Mouse (Mus musculus): ENCODE measurements around the gene Wdr20. TPM values are rescaled to one million over a fixed set of nuclear protein-coding genes. Genes with fewer than 3 reads are reported as not detected.
A peak's percentile ranks its signal among the peaks of the same experiment; 100 is the strongest.
"Not testable (repeated sequence)": the region's sequence is repeated elsewhere in the genome, so short reads cannot be mapped to it uniquely, and the experiment has no call there.

Gene Wdr20
- polyA plus RNA-seq, 1 experiment from 2014 or later = 23.6 TPM

DNA sequence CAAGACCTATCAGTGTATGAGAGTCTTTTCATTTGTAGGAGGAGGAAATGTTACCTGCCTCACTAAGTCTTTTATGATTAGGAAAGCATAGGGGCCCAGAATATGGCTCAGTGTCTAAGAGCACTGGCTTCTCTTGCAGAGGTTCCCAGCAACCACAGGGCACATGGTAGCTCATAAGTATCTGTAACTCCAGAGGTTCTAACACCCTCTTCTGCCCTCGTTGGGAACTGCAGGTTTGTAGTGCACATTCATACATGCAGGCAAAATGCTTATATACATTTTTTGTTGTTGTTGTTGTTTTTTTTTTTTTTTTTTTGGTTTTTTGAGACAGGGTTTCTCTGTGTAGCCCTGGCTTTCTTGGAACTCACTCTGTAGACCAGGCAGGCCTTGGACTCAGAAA is 11.3 kb upstream of the Wdr20 start:
- H3K4me2 ChIP-seq (ENCODE audit: low read depth) = no peak overlapping the region
- H3K27ac ChIP-seq (ENCODE audit: low read depth, low read length) = no peak overlapping the region
- no peaks in the 10 kb centered on the region for H3K36me3 ChIP-seq (ENCODE audit: control insufficient read depth, insufficient read depth, low read length)
- no peaks in the 10 kb centered on the region for H3K9me3 ChIP-seq (ENCODE audit: control insufficient read depth, low read length)
- DNase-seq (ENCODE audit: low spot score) (no peak), ATAC-seq (ENCODE audit: insufficient read depth, low FRiP score, low TSS enrichment) (no peak)
- 66% methylated on average over 1 of the region's 1 CpGs for WGBS
- H3K4me3 ChIP-seq (ENCODE audit: low read depth, low read length) = no peak overlapping the region
- no peaks in the 10 kb centered on the region for H3K4me1 ChIP-seq (ENCODE audit: control insufficient read depth, insufficient read depth, low read length)
- H3K27me3 ChIP-seq (ENCODE audit: control insufficient read depth, insufficient read depth, low read length) = no peaks in the 10 kb centered on the region
- H3K9ac ChIP-seq (ENCODE audit: low read length) = no peak overlapping the region

DNA sequence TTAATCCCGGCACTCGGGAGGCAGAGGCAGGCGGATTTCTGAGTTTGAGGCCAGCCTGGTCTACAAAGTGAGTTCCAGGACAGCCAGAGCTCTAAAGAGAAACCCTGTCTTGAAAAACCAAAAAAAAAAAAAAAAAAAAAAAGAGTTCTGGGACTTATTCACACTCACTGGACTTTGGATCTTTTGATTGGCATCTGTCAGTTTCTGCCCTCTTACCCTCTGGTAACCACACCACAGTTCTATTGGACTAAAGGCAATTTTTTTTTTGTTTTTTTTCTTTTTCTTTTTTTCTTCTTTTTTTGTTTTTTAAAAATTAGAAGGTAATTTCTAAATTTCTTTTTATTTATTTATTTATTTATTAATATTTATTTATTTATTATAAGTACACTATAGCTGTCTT is 4.5 kb upstream of the Wdr20 start:
- not testable (repeated sequence) for H3K27me3 ChIP-seq (ENCODE audit: control insufficient read depth, insufficient read depth, low read length); H3K4me2 ChIP-seq (ENCODE audit: low read depth); H3K4me1 ChIP-seq (ENCODE audit: control insufficient read depth, insufficient read depth, low read length); DNase-seq (ENCODE audit: low spot score); H3K27ac ChIP-seq (ENCODE audit: low read depth, low read length); H3K9me3 ChIP-seq (ENCODE audit: control insufficient read depth, low read length); H3K4me3 ChIP-seq (ENCODE audit: low read depth, low read length); H3K9ac ChIP-seq (ENCODE audit: low read length); H3K36me3 ChIP-seq (ENCODE audit: control insufficient read depth, insufficient read depth, low read length); ATAC-seq (ENCODE audit: insufficient read depth, low FRiP score, low TSS enrichment)
- 96% methylated on average over 3 of the region's 3 CpGs for WGBS

DNA sequence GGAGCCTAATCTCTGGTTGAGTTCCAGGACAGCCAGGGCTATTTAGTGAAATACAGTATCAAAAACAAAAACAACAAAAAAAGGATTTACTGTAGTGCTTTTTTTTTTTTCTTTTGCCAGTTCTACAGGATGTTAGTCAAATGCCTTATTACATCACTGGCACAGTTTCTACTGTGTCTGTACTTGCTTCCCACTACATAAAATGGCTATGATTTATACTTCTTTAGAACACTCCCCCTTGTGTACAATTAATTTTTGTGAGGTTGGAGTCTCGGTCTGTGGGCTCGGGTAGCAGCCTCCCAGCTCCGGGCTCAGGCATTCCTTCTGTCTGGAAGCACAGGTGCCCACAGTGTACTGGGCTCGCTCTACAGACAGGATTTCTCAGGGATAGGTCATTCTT is 1.1 kb upstream of the Wdr20 start:
- Histone ChIP-seq H3K9ac (ENCODE audit: low read length) (no peak overlapping the region), H3K27ac (ENCODE audit: low read depth, low read length) (no peak overlapping the region), H3K4me3 (ENCODE audit: low read depth, low read length) (peak overlapping the region; percentile 93), H3K4me1 (ENCODE audit: control insufficient read depth, insufficient read depth, low read length) (peaks cover 9% of the 10 kb centered on the region; the same call in 1 of the 2 replicates), H3K4me2 (ENCODE audit: low read depth) (peak overlapping the region; percentile 83; the same call in 1 of the 2 replicates), H3K9me3 (ENCODE audit: control insufficient read depth, low read length) (no peaks in the 10 kb centered on the region), H3K36me3 (ENCODE audit: control insufficient read depth, insufficient read depth, low read length) (no peaks in the 10 kb centered on the region), H3K27me3 (ENCODE audit: control insufficient read depth, insufficient read depth, low read length) (peaks cover 4% of the 10 kb centered on the region; the same call in 1 of the 2 replicates)
- WGBS = 16% methylated on average over 4 of the region's 4 CpGs
- DNase-seq (ENCODE audit: low spot score) (no peak), ATAC-seq (ENCODE audit: insufficient read depth, low FRiP score, low TSS enrichment) (no peak)

DNA sequence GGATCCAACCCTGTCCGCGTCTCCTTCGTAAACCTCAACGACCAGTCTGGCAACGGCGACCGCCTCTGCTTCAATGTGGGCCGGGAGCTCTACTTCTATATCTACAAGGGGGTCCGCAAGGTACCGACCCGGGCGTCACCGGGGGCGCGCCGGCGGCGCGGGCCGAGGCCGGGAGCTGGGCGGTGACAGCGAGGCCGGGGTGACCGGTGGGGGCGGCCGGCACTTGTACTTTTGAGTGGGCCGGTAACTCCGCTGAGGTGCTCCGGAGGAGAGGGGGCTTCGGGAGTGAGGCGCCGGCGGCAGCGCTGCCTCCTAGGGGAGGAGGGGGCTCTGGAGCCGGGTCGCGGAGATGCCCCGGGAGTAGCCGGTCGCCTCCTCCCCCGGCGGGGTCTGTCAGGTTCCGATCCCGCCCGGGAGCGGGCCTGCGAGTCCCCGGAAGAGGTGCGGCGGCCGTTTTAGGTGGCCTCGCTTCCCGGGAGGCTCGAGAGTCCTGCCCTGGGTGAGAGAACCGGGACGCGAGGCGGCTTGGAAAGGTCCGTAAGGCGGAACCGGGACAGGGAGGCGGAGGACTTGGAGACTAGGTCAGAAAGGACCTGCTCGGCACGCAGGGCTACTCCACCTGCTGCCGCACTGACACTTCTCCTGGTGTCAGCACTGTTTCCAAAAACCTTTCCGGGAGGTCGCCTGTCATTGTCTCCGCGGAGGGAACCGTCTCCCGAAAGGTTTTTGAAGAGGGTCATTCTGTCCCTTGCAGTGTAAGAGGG is 596 bp downstream of the Wdr20 start:
- no peaks in the 10 kb centered on the region for H3K36me3 ChIP-seq (ENCODE audit: control insufficient read depth, insufficient read depth, low read length)
- whole genome bisulfite sequencing = under 1% methylated on average over 71 of the region's 72 CpGs
- peak overlapping the region; percentile 89 for H3K9ac ChIP-seq (ENCODE audit: low read length)
- no peaks in the 10 kb centered on the region for H3K9me3 ChIP-seq (ENCODE audit: control insufficient read depth, low read length)
- H3K4me1 ChIP-seq (ENCODE audit: control insufficient read depth, insufficient read depth, low read length) = peaks cover 9% of the 10 kb centered on the region; the same call in 1 of the 2 replicates
- peak overlapping the region; percentile 91 for H3K4me2 ChIP-seq (ENCODE audit: low read depth)
- H3K4me3 ChIP-seq (ENCODE audit: low read depth, low read length) = peak overlapping the region; percentile 93
- H3K27ac ChIP-seq (ENCODE audit: low read depth, low read length) = 0 out of 2 replicates have a peak overlapping the region, but pooled peaks have one; percentile 55
- ATAC-seq (ENCODE audit: insufficient read depth, low FRiP score, low TSS enrichment) = peak; percentile 68
- H3K27me3 ChIP-seq (ENCODE audit: control insufficient read depth, insufficient read depth, low read length) = peaks cover 4% of the 10 kb centered on the region; the same call in 1 of the 2 replicates
- DNase-seq (ENCODE audit: low spot score) = peak; percentile 22

DNA sequence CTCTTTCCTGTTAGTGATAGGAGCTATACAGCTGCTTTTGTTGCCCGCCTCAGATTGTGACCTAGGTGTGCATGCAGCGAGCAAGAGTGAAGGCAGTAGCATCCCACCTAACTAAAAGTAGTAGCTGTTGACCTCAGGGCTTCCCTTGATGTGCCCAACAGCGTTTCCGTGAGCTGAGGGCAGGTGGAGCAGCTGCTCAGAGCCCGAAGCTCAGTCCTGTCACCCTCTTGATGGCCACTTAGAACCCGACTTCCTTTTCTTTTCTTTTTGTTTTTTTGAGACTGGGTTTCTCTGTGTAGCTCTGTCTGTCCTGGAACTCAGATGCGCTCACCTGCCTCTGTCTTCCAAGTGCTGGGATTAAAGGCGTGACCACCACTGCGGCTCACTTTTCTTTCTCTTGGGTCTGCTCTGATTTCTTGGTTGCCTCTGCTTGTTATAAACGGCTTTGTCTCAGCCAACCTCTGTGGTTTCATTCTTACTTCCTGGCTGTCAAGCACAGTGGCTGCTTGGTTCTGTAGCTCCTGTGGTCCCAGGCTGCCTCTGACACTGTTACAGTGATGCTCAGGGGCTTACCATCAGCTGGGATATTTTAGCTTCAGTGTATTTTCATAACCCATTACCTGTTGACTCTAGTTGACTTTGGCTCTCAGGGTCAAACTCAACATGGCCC is 13.2 kb downstream of the Wdr20 start:
- H3K4me1 ChIP-seq (ENCODE audit: control insufficient read depth, insufficient read depth, low read length) = no peaks in the 10 kb centered on the region
- H3K9ac ChIP-seq (ENCODE audit: low read length) = no peak overlapping the region
- DNase-seq (ENCODE audit: low spot score) (no peak), ATAC-seq (ENCODE audit: insufficient read depth, low FRiP score, low TSS enrichment) (no peak)
- no peaks in the 10 kb centered on the region for H3K9me3 ChIP-seq (ENCODE audit: control insufficient read depth, low read length)
- 0 out of 2 replicates have a peak, but pooled peaks cover 2% of the 10 kb centered on the region for H3K36me3 ChIP-seq (ENCODE audit: control insufficient read depth, insufficient read depth, low read length)
- H3K4me3 ChIP-seq (ENCODE audit: low read depth, low read length) = no peak overlapping the region
- no peaks in the 10 kb centered on the region for H3K27me3 ChIP-seq (ENCODE audit: control insufficient read depth, insufficient read depth, low read length)
- no peak overlapping the region for H3K27ac ChIP-seq (ENCODE audit: low read depth, low read length)
- H3K4me2 ChIP-seq (ENCODE audit: low read depth) = no peak overlapping the region
- 87% methylated on average over 10 of the region's 10 CpGs for WGBS

DNA sequence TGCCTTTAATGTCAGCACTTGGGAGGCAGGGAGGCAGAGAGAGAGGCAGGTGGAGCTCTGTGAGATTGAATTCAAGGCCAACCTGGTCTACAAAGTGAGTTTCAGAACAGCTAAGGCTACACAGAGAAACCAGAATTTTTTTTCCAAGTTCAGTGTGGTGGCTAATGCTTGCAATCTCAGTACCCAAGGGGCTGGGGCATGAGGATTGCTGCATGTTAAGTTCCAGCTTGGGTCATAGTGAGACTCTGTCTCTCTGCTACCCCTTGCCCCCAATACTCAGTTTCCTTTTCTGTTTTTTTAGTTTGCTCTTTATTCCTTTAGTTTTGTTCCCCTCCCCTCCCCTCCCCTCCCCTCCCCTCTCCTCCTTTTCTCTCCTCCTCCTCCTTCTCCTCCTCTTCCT is 15.0 kb downstream of the Wdr20 start:
- H3K9me3 ChIP-seq (ENCODE audit: control insufficient read depth, low read length) = no peaks in the 10 kb centered on the region
- H3K27me3 ChIP-seq (ENCODE audit: control insufficient read depth, insufficient read depth, low read length) = no peaks in the 10 kb centered on the region
- H3K27ac ChIP-seq (ENCODE audit: low read depth, low read length) = no peak overlapping the region
- no peak overlapping the region for H3K4me2 ChIP-seq (ENCODE audit: low read depth)
- no peak overlapping the region for H3K4me3 ChIP-seq (ENCODE audit: low read depth, low read length)
- ATAC-seq (ENCODE audit: insufficient read depth, low FRiP score, low TSS enrichment) (no peak), DNase-seq (ENCODE audit: low spot score) (no peak)
- peaks cover 2% of the 10 kb centered on the region; the same call in 1 of the 2 replicates for H3K36me3 ChIP-seq (ENCODE audit: control insufficient read depth, insufficient read depth, low read length)
- H3K9ac ChIP-seq (ENCODE audit: low read length) = no peak overlapping the region
- no peaks in the 10 kb centered on the region for H3K4me1 ChIP-seq (ENCODE audit: control insufficient read depth, insufficient read depth, low read length)

DNA sequence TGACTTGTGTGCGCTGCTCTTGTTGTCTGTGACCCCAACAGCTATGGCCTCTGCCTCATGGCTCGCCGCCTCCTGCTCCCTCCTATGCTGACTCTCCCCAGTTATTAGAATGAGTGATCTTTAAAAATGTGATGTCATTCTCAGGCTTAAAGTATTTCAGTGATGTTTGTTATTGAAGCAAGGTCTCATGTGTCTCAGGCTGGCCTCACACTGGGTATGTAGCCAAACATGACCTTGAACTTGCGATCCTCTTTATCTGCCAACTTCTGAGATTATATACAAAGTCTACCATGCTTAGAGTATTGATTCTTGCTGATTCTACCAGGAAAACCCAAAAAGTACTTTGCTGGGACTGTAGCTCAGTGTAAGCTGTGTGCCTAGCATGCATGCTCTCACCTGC is 16.2 kb downstream of the Wdr20 start:
- WGBS = 99% methylated on average over 4 of the region's 4 CpGs
- no peak overlapping the region for H3K4me2 ChIP-seq (ENCODE audit: low read depth)
- H3K27ac ChIP-seq (ENCODE audit: low read depth, low read length) = no peak overlapping the region
- peaks cover 2% of the 10 kb centered on the region; the same call in 1 of the 2 replicates for H3K36me3 ChIP-seq (ENCODE audit: control insufficient read depth, insufficient read depth, low read length)
- DNase-seq (ENCODE audit: low spot score) = no peak
- no peaks in the 10 kb centered on the region for H3K9me3 ChIP-seq (ENCODE audit: control insufficient read depth, low read length)
- no peak overlapping the region for H3K4me3 ChIP-seq (ENCODE audit: low read depth, low read length)
- no peak for ATAC-seq (ENCODE audit: insufficient read depth, low FRiP score, low TSS enrichment)
- no peaks in the 10 kb centered on the region for H3K27me3 ChIP-seq (ENCODE audit: control insufficient read depth, insufficient read depth, low read length)
- no peak overlapping the region for H3K9ac ChIP-seq (ENCODE audit: low read length)
- H3K4me1 ChIP-seq (ENCODE audit: control insufficient read depth, insufficient read depth, low read length) = no peaks in the 10 kb centered on the region

DNA sequence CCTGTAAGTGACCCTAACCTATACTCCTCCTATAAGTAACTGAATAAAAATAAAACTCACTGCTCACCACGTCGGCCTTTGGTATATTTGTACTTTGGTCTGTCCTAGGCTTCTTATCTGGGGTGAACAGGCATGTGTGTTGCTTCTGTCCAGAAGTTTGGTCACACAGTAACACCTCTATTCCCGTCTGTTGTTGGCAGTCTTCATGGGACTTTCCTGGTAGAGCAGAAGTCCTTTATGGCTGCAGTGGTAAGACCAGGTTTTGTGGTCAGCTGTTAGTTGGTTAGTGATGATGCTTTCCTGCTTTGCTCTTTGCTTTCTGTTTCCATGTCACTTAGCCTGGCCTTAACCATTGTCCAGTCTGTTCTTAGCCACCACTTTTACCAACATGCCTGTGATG is 19.4 kb downstream of the Wdr20 start:
- Histone ChIP-seq H3K4me1 (ENCODE audit: control insufficient read depth, insufficient read depth, low read length) (no peaks in the 10 kb centered on the region), H3K9me3 (ENCODE audit: control insufficient read depth, low read length) (no peaks in the 10 kb centered on the region), H3K36me3 (ENCODE audit: control insufficient read depth, insufficient read depth, low read length) (peaks cover 2% of the 10 kb centered on the region; the same call in 1 of the 2 replicates), H3K27ac (ENCODE audit: low read depth, low read length) (no peak overlapping the region), H3K27me3 (ENCODE audit: control insufficient read depth, insufficient read depth, low read length) (no peaks in the 10 kb centered on the region), H3K9ac (ENCODE audit: low read length) (no peak overlapping the region), H3K4me2 (ENCODE audit: low read depth) (no peak overlapping the region), H3K4me3 (ENCODE audit: low read depth, low read length) (no peak overlapping the region)
- ATAC-seq (ENCODE audit: insufficient read depth, low FRiP score, low TSS enrichment) (no peak), DNase-seq (ENCODE audit: low spot score) (no peak)
- WGBS = 90% methylated on average over 3 of the region's 3 CpGs

DNA sequence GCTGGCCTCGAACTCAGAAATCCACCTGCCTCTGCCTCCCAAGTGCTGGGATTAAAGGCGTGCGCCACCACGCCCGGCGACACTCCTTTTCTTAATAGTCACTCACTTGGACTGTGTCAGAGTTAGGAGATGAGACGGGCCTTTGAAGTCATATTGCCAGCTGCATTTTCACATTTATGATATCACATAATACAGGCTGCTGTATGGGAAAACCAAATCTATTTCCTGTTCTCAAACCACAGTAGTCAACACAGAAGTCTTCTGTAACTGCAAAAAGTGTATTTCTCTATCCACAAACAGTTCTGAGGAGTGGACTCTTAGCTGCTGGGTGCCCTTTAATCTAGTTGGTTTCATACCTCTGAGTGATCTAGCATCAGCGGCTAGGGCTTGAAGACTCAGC is 21.2 kb downstream of the Wdr20 start:
- Histone ChIP-seq H3K4me1 (ENCODE audit: control insufficient read depth, insufficient read depth, low read length) (no peaks in the 10 kb centered on the region), H3K36me3 (ENCODE audit: control insufficient read depth, insufficient read depth, low read length) (peaks cover under 1% of the 10 kb centered on the region; the same call in 1 of the 2 replicates), H3K9ac (ENCODE audit: low read length) (no peak overlapping the region), H3K4me2 (ENCODE audit: low read depth) (no peak overlapping the region), H3K27ac (ENCODE audit: low read depth, low read length) (no peak overlapping the region), H3K4me3 (ENCODE audit: low read depth, low read length) (no peak overlapping the region), H3K27me3 (ENCODE audit: control insufficient read depth, insufficient read depth, low read length) (no peaks in the 10 kb centered on the region), H3K9me3 (ENCODE audit: control insufficient read depth, low read length) (no peaks in the 10 kb centered on the region)
- 91% methylated on average over 7 of the region's 8 CpGs for WGBS
- DNase-seq (ENCODE audit: low spot score) (no peak), ATAC-seq (ENCODE audit: insufficient read depth, low FRiP score, low TSS enrichment) (no peak)
